Mouse (Mus musculus): Measurements from ENCODE around the gene Twsg1. TPM values are rescaled to one million over a fixed set of nuclear protein-coding genes. Genes with fewer than 3 reads are reported as not detected.

Twsg1 gene
- polyA plus RNA-seq, 1 experiment from 2014 or later, result 92.9 TPM

DNA sequence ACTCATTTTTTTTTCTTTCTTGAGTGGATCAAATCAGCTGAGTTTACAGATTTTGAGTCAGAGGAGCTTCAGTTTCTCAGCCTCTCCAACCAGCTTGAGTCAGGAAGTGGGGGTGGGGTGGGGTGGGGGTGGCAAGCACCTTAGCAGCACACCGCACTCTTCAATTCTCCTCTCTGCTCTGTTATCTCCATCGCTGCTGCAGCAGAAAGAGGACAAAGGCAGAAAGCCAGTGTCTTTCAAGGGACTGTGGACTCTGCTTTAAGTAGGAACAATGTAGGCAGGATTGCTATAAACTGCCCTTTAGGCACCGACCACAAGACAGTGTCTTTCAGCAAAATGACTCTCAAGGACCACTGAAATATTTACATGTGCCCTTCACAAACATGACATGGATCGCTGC, 2.9 kb upstream of the Twsg1 start:
- Histone ChIP-seq H3K4me1 (peaks cover 8% of the 10 kb centered on the region; the same call in 1 of the 2 replicates), H3K9ac (replicated peaks) (no peak overlapping the region), H3K27ac (replicated peaks) (no peak overlapping the region), H3K4me2 (replicated peaks) (no peak overlapping the region), H3K9me3 (no peaks in the 10 kb centered on the region), H3K4me3 (no peak overlapping the region), H3K27me3 (no peaks in the 10 kb centered on the region), H3K36me3 (no peaks in the 10 kb centered on the region)
- WGBS, result 58% methylated on average over 4 of the region's 4 CpGs
- ATAC-seq (ENCODE audit: low FRiP score, low read depth), result no peak

DNA sequence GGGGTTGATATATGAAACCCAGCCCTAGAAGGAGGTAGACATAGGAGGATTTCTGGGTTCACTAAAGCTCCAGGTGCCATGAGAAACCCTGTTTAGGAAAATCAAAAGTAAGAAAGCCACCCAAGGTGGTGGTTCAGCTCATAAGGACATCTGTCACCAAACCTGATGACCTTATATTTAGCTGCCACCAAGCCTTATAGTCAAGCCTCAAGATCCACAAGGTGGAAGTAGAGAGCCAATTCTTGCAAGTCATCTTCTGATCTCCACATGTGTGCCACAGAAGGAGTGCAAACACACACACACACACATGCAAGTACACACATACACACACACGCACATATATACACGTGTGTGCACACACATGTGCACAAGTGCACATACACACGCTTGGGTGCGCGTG, 1.1 kb upstream of the Twsg1 start:
- no peak overlapping the region for H3K4me3 ChIP-seq
- H3K27ac ChIP-seq (replicated peaks), result no peak overlapping the region
- no peak overlapping the region for H3K4me2 ChIP-seq (replicated peaks)
- H3K36me3 ChIP-seq, result peaks cover 17% of the 10 kb centered on the region
- H3K4me1 ChIP-seq, result peaks cover 9% of the 10 kb centered on the region; the same call in 1 of the 2 replicates
- WGBS, result 83% methylated on average over 5 of the region's 5 CpGs
- H3K9ac ChIP-seq (replicated peaks), result no peak overlapping the region
- no peaks in the 10 kb centered on the region for H3K27me3 ChIP-seq
- no peaks in the 10 kb centered on the region for H3K9me3 ChIP-seq
- ATAC-seq (ENCODE audit: low FRiP score, low read depth), result no peak

DNA sequence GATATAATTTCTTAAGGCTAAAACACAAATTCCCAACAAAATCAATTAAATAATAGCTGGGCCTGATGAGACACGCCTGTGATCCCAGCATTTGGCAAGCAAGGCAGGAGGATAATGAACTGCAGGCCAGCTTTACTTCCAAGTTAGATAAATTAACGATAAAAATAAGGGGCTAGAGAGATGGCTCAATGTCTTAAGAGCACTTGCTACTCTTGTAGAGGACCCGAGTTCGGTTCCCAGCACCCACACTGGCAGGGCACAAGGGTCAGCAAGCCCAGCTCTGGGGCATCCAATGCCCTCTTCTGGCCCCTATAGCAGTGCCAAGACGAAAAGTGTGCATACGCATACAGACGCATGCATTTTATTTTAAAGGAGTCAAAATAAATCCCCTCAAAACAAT, 843 bp downstream of the Twsg1 start:
- Histone ChIP-seq H3K27ac (replicated peaks) (peak overlapping the region; percentile 89), H3K9ac (replicated peaks) (peak overlapping the region; percentile 95), H3K4me3 (peak overlapping the region; percentile 92), H3K27me3 (no peaks in the 10 kb centered on the region), H3K4me2 (replicated peaks) (peak overlapping the region; percentile 58), H3K36me3 (peaks cover 28% of the 10 kb centered on the region), H3K9me3 (no peaks in the 10 kb centered on the region), H3K4me1 (peaks cover 9% of the 10 kb centered on the region; the same call in 1 of the 2 replicates)
- WGBS, result 37% methylated on average over 7 of the region's 7 CpGs
- ATAC-seq (ENCODE audit: low FRiP score, low read depth), result peak; percentile 24; the same call in 1 of the 2 replicates

DNA sequence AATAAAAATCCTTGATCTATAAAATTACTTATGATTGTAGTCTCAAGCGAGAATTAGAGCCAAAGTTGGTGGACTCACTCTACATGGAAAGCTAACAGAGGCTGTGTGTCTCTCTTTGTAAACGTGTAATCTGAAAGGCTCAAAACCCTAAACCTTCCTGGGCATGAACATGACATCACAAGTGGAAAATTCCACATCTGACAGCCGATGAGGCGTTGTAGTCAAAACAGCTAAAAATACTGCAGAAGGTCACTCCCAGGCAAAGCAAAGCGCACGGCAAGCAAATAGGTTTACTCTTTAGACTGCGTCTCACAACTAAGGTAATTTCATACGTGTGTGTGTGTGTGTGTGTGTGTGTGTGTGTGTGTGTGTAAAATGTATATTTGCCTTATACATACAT, 3.7 kb downstream of the Twsg1 start:
- ATAC-seq (ENCODE audit: low FRiP score, low read depth), result no peak
- Histone ChIP-seq H3K27me3 (no peaks in the 10 kb centered on the region), H3K4me3 (no peak overlapping the region), H3K36me3 (peaks cover 31% of the 10 kb centered on the region), H3K27ac (replicated peaks) (no peak overlapping the region), H3K9ac (replicated peaks) (no peak overlapping the region), H3K4me1 (peaks cover 9% of the 10 kb centered on the region; the same call in 1 of the 2 replicates), H3K4me2 (replicated peaks) (no peak overlapping the region), H3K9me3 (no peaks in the 10 kb centered on the region)
- WGBS, result 96% methylated on average over 8 of the region's 8 CpGs

DNA sequence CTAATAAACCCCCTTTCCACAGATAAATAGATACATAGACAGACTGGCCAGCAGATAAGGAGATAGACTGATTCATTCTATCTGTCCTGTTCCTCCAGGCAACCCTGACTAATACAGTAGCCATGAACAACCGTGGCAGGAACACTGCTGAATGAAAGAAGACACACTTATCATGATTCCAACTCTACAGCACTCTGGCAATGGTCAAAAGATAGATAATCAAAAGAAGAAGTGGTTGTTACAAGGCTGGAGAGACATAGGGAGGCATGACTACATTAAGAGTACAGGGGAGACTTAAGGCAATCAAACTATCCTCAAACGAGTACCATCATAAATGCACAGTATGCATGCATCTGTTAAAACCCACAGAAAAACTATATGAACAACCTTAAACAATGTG, 5.6 kb downstream of the Twsg1 start:
- H3K27me3 ChIP-seq, result no peaks in the 10 kb centered on the region
- peaks cover 9% of the 10 kb centered on the region; the same call in 1 of the 2 replicates for H3K4me1 ChIP-seq
- no peak overlapping the region for H3K27ac ChIP-seq (replicated peaks)
- H3K9me3 ChIP-seq, result no peaks in the 10 kb centered on the region
- no peak overlapping the region for H3K4me2 ChIP-seq (replicated peaks)
- H3K36me3 ChIP-seq, result peaks cover 31% of the 10 kb centered on the region
- H3K9ac ChIP-seq (replicated peaks), result no peak overlapping the region
- H3K4me3 ChIP-seq, result no peak overlapping the region
- WGBS, result 92% methylated on average over 2 of the region's 2 CpGs
- ATAC-seq (ENCODE audit: low FRiP score, low read depth), result no peak

DNA sequence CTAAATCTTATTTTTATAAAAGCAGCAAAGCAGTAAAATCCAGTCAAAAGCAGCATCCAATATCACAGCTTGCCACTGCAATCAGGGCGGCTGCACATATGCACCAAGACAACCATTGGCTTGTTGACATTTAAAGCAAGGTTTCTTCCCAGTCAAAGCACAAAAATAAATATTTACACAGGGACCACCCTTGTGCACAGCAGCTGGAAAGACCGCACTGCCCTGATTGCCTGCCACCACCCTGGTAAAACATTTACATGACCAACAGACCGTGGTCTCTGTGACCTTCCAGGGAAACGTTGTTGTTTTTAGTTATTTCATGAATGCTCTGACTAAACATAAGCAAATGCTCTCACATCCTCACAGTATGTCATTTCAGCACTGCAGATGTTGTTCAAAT, 8.6 kb downstream of the Twsg1 start:
- H3K9me3 ChIP-seq, result no peaks in the 10 kb centered on the region
- peaks cover 21% of the 10 kb centered on the region for H3K36me3 ChIP-seq
- no peaks in the 10 kb centered on the region for H3K27me3 ChIP-seq
- no peak overlapping the region for H3K4me3 ChIP-seq
- H3K4me2 ChIP-seq (replicated peaks), result no peak overlapping the region
- WGBS, result 76% methylated on average over 4 of the region's 4 CpGs
- H3K27ac ChIP-seq (replicated peaks), result no peak overlapping the region
- no peak overlapping the region for H3K9ac ChIP-seq (replicated peaks)
- H3K4me1 ChIP-seq, result no peaks in the 10 kb centered on the region
- no peak for ATAC-seq (ENCODE audit: low FRiP score, low read depth)

DNA sequence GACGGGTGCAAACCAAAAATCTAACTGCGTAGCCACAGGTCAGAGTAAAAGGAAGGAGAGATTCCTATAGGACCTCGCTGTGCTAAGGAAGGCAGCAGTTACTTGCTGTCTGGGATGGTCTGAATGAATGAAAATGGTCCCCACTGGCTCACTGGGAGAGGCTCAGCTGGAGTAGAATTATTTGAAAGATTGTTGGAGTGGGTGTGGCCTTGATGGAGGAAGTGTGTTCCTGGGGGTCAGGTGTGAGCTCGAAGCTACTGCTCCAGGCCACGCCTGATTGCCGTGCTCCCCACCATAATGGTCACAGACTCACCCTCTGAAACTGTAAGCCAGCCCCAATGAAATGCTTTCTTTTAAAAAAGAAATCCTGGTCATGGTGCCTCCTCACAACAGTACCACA, 9.8 kb downstream of the Twsg1 start:
- peaks cover 19% of the 10 kb centered on the region for H3K36me3 ChIP-seq
- no peaks in the 10 kb centered on the region for H3K9me3 ChIP-seq
- H3K4me3 ChIP-seq, result no peak overlapping the region
- H3K27me3 ChIP-seq, result no peaks in the 10 kb centered on the region
- ATAC-seq (ENCODE audit: low FRiP score, low read depth), result no peak
- H3K4me2 ChIP-seq (replicated peaks), result no peak overlapping the region
- H3K4me1 ChIP-seq, result no peaks in the 10 kb centered on the region
- no peak overlapping the region for H3K9ac ChIP-seq (replicated peaks)
- no peak overlapping the region for H3K27ac ChIP-seq (replicated peaks)
- 91% methylated on average over 6 of the region's 6 CpGs for WGBS

DNA sequence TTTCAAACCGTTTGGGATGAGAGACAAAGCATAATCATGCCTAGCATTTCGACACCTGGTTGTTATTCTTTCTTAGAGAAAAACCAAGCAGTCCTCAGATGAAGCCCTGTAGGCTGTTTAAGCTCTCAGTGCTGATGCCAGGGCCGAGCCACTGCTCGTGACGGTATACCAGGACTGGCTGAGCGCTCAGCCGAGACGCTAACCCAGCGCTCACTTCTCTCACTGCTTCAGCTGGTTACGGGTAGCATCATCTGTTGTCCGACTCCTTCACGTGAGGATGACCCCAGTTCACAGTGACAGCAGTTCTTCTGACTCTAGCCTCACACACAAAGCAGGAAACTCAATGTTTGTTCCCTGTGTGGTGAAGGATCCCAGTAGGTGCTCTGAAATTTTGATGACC, 10.8 kb downstream of the Twsg1 start:
- H3K9ac ChIP-seq (replicated peaks), result no peak overlapping the region
- peaks cover 22% of the 10 kb centered on the region for H3K36me3 ChIP-seq
- no peak overlapping the region for H3K4me3 ChIP-seq
- H3K27me3 ChIP-seq, result no peaks in the 10 kb centered on the region
- no peak overlapping the region for H3K4me2 ChIP-seq (replicated peaks)
- ATAC-seq (ENCODE audit: low FRiP score, low read depth), result no peak
- H3K9me3 ChIP-seq, result no peaks in the 10 kb centered on the region
- no peaks in the 10 kb centered on the region for H3K4me1 ChIP-seq
- no peak overlapping the region for H3K27ac ChIP-seq (replicated peaks)
- 70% methylated on average over 12 of the region's 12 CpGs for WGBS

DNA sequence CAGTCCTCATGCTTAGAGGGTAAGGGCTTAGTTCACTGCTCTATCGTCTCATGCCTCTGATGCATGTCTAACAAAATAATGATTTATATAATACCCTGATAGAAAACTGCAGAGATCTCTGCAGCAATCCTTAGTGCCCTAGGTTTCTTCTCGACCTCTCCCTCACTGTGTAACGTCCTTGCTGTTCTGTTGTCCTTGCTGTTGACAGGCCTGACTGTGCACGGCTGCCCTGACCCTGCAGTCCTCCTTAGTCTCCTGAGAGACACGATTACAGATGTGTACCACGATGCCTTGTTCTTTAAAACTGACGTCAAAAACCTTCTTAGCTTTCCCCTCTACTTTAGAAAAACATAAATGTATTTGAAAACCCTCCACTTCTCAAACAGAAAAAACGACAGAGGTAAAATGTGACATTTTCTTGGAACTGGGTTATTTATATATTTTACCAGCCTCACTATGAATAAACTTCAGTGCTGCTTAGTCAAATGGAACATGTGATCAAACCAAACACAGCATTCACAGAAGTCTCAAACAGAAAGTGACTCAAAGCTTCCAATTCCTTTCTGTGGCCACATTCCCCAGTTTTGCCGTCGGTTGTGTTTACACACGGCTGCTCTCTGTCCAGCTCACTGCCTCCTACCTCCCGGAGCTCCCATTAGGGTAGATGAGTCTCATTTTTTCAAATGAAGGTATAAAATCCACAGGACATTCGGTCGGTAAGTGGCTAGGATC, 11.4 kb downstream of the Twsg1 start:
- H3K4me1 ChIP-seq, result no peaks in the 10 kb centered on the region
- no peaks in the 10 kb centered on the region for H3K9me3 ChIP-seq
- no peak for ATAC-seq (ENCODE audit: low FRiP score, low read depth)
- H3K36me3 ChIP-seq, result peaks cover 25% of the 10 kb centered on the region
- 73% methylated on average over 14 of the region's 14 CpGs for WGBS
- H3K27me3 ChIP-seq, result no peaks in the 10 kb centered on the region
- no peak overlapping the region for H3K4me3 ChIP-seq
- no peak overlapping the region for H3K4me2 ChIP-seq (replicated peaks)
- no peak overlapping the region for H3K9ac ChIP-seq (replicated peaks)
- H3K27ac ChIP-seq (replicated peaks), result no peak overlapping the region

DNA sequence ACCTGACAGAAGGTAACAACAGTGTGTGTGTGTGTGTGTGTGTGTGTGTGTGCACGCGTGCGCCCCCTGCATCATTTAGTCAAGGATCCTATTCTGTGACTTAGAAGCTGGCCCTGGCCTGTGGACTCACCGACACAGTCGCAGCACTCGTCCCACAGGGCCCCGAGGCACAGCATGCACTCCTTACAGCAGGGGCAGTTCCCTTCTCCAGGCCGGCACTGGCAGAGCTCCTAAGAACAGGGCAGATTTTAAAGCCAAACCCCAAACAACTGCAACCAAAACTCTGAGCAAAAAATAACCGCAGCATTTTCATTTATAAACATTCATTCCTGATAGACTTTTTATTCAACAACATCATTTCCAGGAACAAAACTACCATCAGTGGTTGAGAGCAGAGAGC, 13.4 kb downstream of the Twsg1 start:
- Histone ChIP-seq H3K9ac (replicated peaks) (no peak overlapping the region), H3K27ac (replicated peaks) (no peak overlapping the region), H3K36me3 (peaks cover 32% of the 10 kb centered on the region), H3K4me1 (no peaks in the 10 kb centered on the region), H3K27me3 (no peaks in the 10 kb centered on the region), H3K4me2 (replicated peaks) (no peak overlapping the region), H3K4me3 (no peak overlapping the region), H3K9me3 (0 out of 2 replicates have a peak, but pooled peaks cover 4% of the 10 kb centered on the region)
- WGBS, result 89% methylated on average over 9 of the region's 9 CpGs
- ATAC-seq (ENCODE audit: low FRiP score, low read depth), result no peak

DNA sequence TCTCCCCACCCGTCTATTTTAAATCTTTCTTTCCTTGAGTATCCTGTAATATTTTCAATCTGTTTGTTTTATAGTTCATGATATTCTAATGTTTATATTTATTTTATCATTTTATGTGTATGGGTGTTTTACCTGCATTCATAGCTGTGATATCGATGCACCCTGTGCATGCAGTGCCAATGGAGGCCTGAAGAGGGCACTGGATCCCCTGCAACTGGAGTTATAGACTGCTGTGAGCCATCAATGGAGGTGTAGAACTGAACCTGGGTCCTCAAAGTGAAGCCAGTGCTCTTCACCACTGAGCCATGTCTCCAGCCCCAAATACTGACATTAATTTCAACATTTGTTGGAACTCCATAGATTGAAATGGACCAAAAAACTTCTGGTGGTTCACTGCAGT, 17.3 kb downstream of the Twsg1 start:
- H3K36me3 ChIP-seq, result peaks cover 38% of the 10 kb centered on the region
- no peak for ATAC-seq (ENCODE audit: low FRiP score, low read depth)
- H3K9ac ChIP-seq (replicated peaks), result no peak overlapping the region
- H3K4me3 ChIP-seq, result no peak overlapping the region
- H3K27me3 ChIP-seq, result no peaks in the 10 kb centered on the region
- H3K27ac ChIP-seq (replicated peaks), result no peak overlapping the region
- H3K4me2 ChIP-seq (replicated peaks), result no peak overlapping the region
- H3K9me3 ChIP-seq, result 0 out of 2 replicates have a peak, but pooled peaks cover 4% of the 10 kb centered on the region
- H3K4me1 ChIP-seq, result peaks cover 5% of the 10 kb centered on the region
- 91% methylated on average over 2 of the region's 2 CpGs for WGBS

DNA sequence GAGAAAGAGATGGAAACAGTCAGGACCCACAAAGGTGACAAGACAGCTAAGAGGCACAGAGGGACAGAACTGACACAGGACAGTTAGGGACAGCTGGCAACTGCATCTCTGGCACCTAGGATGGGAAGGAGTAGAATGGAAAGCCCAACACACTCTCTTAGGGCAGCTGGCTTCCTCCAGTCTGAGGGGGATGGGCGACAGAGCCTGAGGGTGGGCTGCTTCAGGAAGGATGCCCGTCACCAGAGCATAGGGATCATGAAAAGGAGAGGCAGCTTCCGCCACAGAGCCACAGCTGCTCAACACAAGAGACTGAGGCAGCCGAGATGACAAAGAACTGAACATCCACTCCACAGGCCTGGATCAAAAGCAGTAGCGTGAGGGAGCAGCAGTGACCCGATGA, 19.5 kb downstream of the Twsg1 start:
- WGBS, result 41% methylated on average over 6 of the region's 6 CpGs
- Histone ChIP-seq H3K27ac (replicated peaks) (peak overlapping the region; percentile 58), H3K4me3 (no peak overlapping the region), H3K9me3 (0 out of 2 replicates have a peak, but pooled peaks cover 4% of the 10 kb centered on the region), H3K36me3 (peaks cover 40% of the 10 kb centered on the region), H3K27me3 (no peaks in the 10 kb centered on the region), H3K4me1 (peaks cover 5% of the 10 kb centered on the region), H3K9ac (replicated peaks) (no peak overlapping the region), H3K4me2 (replicated peaks) (no peak overlapping the region)
- peak; percentile 78 for ATAC-seq (ENCODE audit: low FRiP score, low read depth)

DNA sequence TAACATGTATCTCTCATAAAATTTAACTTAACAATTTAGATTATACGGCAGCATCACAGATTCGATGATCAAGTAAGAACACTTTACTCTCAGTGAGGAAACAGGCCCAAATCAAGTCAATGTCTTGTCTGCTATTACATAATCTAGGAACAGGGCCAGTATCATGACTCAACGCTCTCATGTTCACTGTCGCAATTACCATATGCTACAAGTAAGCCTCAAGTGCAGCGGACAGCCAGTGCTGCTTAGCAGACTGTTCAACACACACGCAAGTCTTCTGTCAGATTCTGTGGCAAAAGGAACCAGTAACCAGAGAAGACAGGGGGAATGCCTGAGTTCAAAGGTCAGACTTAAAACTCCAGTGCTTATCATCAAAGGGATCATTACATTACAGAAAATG, 20.1 kb downstream of the Twsg1 start:
- Histone ChIP-seq H3K27ac (replicated peaks) (no peak overlapping the region), H3K9me3 (0 out of 2 replicates have a peak, but pooled peaks cover 4% of the 10 kb centered on the region), H3K4me2 (replicated peaks) (no peak overlapping the region), H3K27me3 (no peaks in the 10 kb centered on the region), H3K9ac (replicated peaks) (no peak overlapping the region), H3K36me3 (peaks cover 41% of the 10 kb centered on the region), H3K4me3 (no peak overlapping the region), H3K4me1 (peaks cover 5% of the 10 kb centered on the region)
- no peak for ATAC-seq (ENCODE audit: low FRiP score, low read depth)
- 86% methylated on average over 6 of the region's 6 CpGs for WGBS

Measured in midbrain, embryonic 12.5 days (tissue).